Mouse (Mus musculus): ENCODE results near the gene Ncln. TPM values are rescaled to one million over a fixed set of nuclear protein-coding genes. Genes with fewer than 3 reads are reported as not detected.

The Ncln gene
- 196 and 354 TPM in 2 replicates for polyA plus RNA-seq (2012; rRNA removed)

- Histone ChIP-seq H3K36me3 (ENCODE audit: control insufficient read depth, insufficient read depth, low read length) (peaks cover 18% of the 10 kb centered on the region), H3K4me3 (ENCODE audit: low read depth, low read length) (peak within 1 kb of the TSS; percentile 82), H3K4me1 (ENCODE audit: control insufficient read depth, insufficient read depth, insufficient read length, low read length) (peaks cover 20% of the 10 kb centered on the region), H3K27ac (ENCODE audit: insufficient read depth, low read depth, low read length) (peak within 1 kb of the TSS; percentile 79), H3K27me3 (ENCODE audit: control insufficient read depth, insufficient read depth, low read length) (no peaks in the 10 kb centered on the region)
- WGBS = under 1% methylated on average over 45 of the region's 45 CpGs
- TF ChIP-seq POLR2A (IDR thresholded peaks at IDR 0.05; ENCODE audit: low read depth, low read length) (peak; percentile 62; the same call in 1 of the 2 replicates), CTCF (IDR thresholded peaks at IDR 0.05; ENCODE audit: extremely low read depth, insufficient read length, insufficient replicate concordance, low read depth, low read length) (no peak)
Measured at GRCm38 (mm10) chr10:81496264-81496901, at the start of gene Ncln. TSS of gene Ncln (minus strand) at chr10:81496392.

- H3K36me3 ChIP-seq (ENCODE audit: control insufficient read depth, insufficient read depth, low read length) = peaks cover 19% of the 10 kb centered on the region
- H3K27ac ChIP-seq (ENCODE audit: insufficient read depth, low read depth, low read length) = peak within 1 kb of the TSS; percentile 98
- peaks cover 35% of the 10 kb centered on the region for H3K4me1 ChIP-seq (ENCODE audit: control insufficient read depth, insufficient read depth, insufficient read length, low read length)
- H3K27me3 ChIP-seq (ENCODE audit: control insufficient read depth, insufficient read depth, low read length) = no peaks in the 10 kb centered on the region
- peak within 1 kb of the TSS; percentile 84 for H3K4me3 ChIP-seq (ENCODE audit: low read depth, low read length)
- TF ChIP-seq POLR2A (IDR thresholded peaks at IDR 0.05; ENCODE audit: low read depth, low read length) = no peak; the same call in 1 of the 2 replicates
- TF ChIP-seq CTCF (IDR thresholded peaks at IDR 0.05; ENCODE audit: extremely low read depth, insufficient read length, insufficient replicate concordance, low read depth, low read length) = no peak
- WGBS = under 1% methylated on average over 59 of the region's 59 CpGs
Measured at GRCm38 (mm10) chr10:81545161-81545747, 49.1 kb upstream of the Ncln start, which contains the start of gene Gna11. TSS of gene Gna11 (minus strand) at chr10:81545190.

GRCm38 (mm10) chr10:81544296-81545160 is 48.3 kb upstream of the Ncln start:
- TF ChIP-seq POLR2A (IDR thresholded peaks at IDR 0.05; ENCODE audit: low read depth, low read length) = peak; percentile 77; the same call in 1 of the 2 replicates
- TF ChIP-seq CTCF (IDR thresholded peaks at IDR 0.05; ENCODE audit: extremely low read depth, insufficient read length, insufficient replicate concordance, low read depth, low read length) = no peak
- peaks cover 26% of the 10 kb centered on the region for H3K36me3 ChIP-seq (ENCODE audit: control insufficient read depth, insufficient read depth, low read length)
- no peaks in the 10 kb centered on the region for H3K27me3 ChIP-seq (ENCODE audit: control insufficient read depth, insufficient read depth, low read length)
- H3K4me1 ChIP-seq (ENCODE audit: control insufficient read depth, insufficient read depth, insufficient read length, low read length) = peaks cover 36% of the 10 kb centered on the region
- H3K27ac ChIP-seq (ENCODE audit: insufficient read depth, low read depth, low read length) = peak overlapping the region; percentile 98
- under 1% methylated on average over 93 of the region's 93 CpGs for WGBS
- peak overlapping the region; percentile 84 for H3K4me3 ChIP-seq (ENCODE audit: low read depth, low read length)

- WGBS = 19% methylated on average over 1 of the region's 1 CpGs
- H3K27me3 ChIP-seq (ENCODE audit: control insufficient read depth, insufficient read depth, low read length) = no peaks in the 10 kb centered on the region
- no peak for TF ChIP-seq CTCF (IDR thresholded peaks at IDR 0.05; ENCODE audit: extremely low read depth, insufficient read length, insufficient replicate concordance, low read depth, low read length)
- TF ChIP-seq POLR2A (IDR thresholded peaks at IDR 0.05; ENCODE audit: low read depth, low read length) = peak; percentile 17; the same call in 1 of the 2 replicates
- peaks cover 33% of the 10 kb centered on the region for H3K36me3 ChIP-seq (ENCODE audit: control insufficient read depth, insufficient read depth, low read length)
- peak overlapping the region; percentile 98 for H3K27ac ChIP-seq (ENCODE audit: insufficient read depth, low read depth, low read length)
- H3K4me1 ChIP-seq (ENCODE audit: control insufficient read depth, insufficient read depth, insufficient read length, low read length) = peaks cover 40% of the 10 kb centered on the region
- peak overlapping the region; percentile 84 for H3K4me3 ChIP-seq (ENCODE audit: low read depth, low read length)
Measured at GRCm38 (mm10) chr10:81543633-81544032, 47.4 kb upstream of the Ncln start.

- Histone ChIP-seq H3K4me3 (ENCODE audit: low read depth, low read length) (peak overlapping the region; percentile 84), H3K27me3 (ENCODE audit: control insufficient read depth, insufficient read depth, low read length) (no peaks in the 10 kb centered on the region), H3K27ac (ENCODE audit: insufficient read depth, low read depth, low read length) (peak overlapping the region; percentile 98), H3K36me3 (ENCODE audit: control insufficient read depth, insufficient read depth, low read length) (peaks cover 40% of the 10 kb centered on the region), H3K4me1 (ENCODE audit: control insufficient read depth, insufficient read depth, insufficient read length, low read length) (peaks cover 43% of the 10 kb centered on the region)
- WGBS = 31% methylated on average over 7 of the region's 7 CpGs
- TF ChIP-seq CTCF (IDR thresholded peaks at IDR 0.05; ENCODE audit: extremely low read depth, insufficient read length, insufficient replicate concordance, low read depth, low read length) (no peak), POLR2A (IDR thresholded peaks at IDR 0.05; ENCODE audit: low read depth, low read length) (peak; percentile 68; the same call in 1 of the 2 replicates)
Measured at GRCm38 (mm10) chr10:81542727-81543460, 46.7 kb upstream of the Ncln start.

- TF ChIP-seq CTCF (IDR thresholded peaks at IDR 0.05; ENCODE audit: extremely low read depth, insufficient read length, insufficient replicate concordance, low read depth, low read length) (no peak), POLR2A (IDR thresholded peaks at IDR 0.05; ENCODE audit: low read depth, low read length) (peak; percentile 84)
- peak overlapping the region; percentile 84 for H3K4me3 ChIP-seq (ENCODE audit: low read depth, low read length)
- peaks cover 45% of the 10 kb centered on the region for H3K4me1 ChIP-seq (ENCODE audit: control insufficient read depth, insufficient read depth, insufficient read length, low read length)
- no peaks in the 10 kb centered on the region for H3K27me3 ChIP-seq (ENCODE audit: control insufficient read depth, insufficient read depth, low read length)
- peak overlapping the region; percentile 98 for H3K27ac ChIP-seq (ENCODE audit: insufficient read depth, low read depth, low read length)
- 5% methylated on average over 10 of the region's 10 CpGs for WGBS
- peaks cover 44% of the 10 kb centered on the region for H3K36me3 ChIP-seq (ENCODE audit: control insufficient read depth, insufficient read depth, low read length)
Measured at GRCm38 (mm10) chr10:81541803-81542202, 45.6 kb upstream of the Ncln start.
